Mouse (Mus musculus) kidney, embryonic 15.5 days (tissue): Measurements from ENCODE around the gene Iqgap3. TPM values are rescaled to one million over a fixed set of nuclear protein-coding genes. Genes with fewer than 3 reads are reported as not detected.
A peak's percentile ranks its signal among the peaks of the same experiment; 100 is the strongest.

ENCODE experiments used
- ATAC-seq: fragments of 200-750 bp; cut with Nextera tagmentation; replicated peaks from 2 replicates; pipeline ENCODE4 v1.8.0; 2017; ENCODE audit warnings: moderate TSS enrichment; ENCODE audit not compliant: low FRiP score
- H3K27ac ChIP-seq: fragments of 300-500 bp; sonication (generic); 2 replicates; pipeline ENCODE4 v1.5.1; 2015; ENCODE audit warnings: mild to moderate bottlenecking, inconsistent platforms
- H3K27me3 ChIP-seq: fragments of 300-500 bp; sonication (generic); 2 replicates; pipeline ENCODE4 v1.6.1; 2015; ENCODE audit warnings: inconsistent platforms
- H3K36me3 ChIP-seq: fragments of 300-500 bp; sonication (generic); 2 replicates; pipeline ENCODE4 v1.6.1; 2015; ENCODE audit warnings: inconsistent platforms
- H3K4me1 ChIP-seq: fragments of 300-500 bp; sonication (generic); 2 replicates; pipeline ENCODE4 v1.6.1; 2015; ENCODE audit warnings: inconsistent platforms
- H3K4me2 ChIP-seq: fragments of 300-500 bp; sonication (generic); 2 replicates; pipeline ENCODE4 v1.6.1; 2015; ENCODE audit warnings: moderate library complexity, mild to moderate bottlenecking, inconsistent platforms
- H3K4me3 ChIP-seq: fragments of 300-500 bp; sonication (generic); replicated peaks from 2 replicates; pipeline ENCODE4 v1.5.1; 2015; ENCODE audit warnings: mild to moderate bottlenecking, inconsistent platforms
- H3K9ac ChIP-seq: fragments of 300-500 bp; sonication (generic); 2 replicates; pipeline ENCODE4 v1.6.1; 2015; ENCODE audit warnings: mild to moderate bottlenecking, inconsistent platforms
- H3K9me3 ChIP-seq: fragments of 300-500 bp; sonication (generic); replicated peaks from 2 replicates; pipeline ENCODE4 v1.6.1; 2016; ENCODE audit warnings: inconsistent platforms
- WGBS: fragments of 180-500 bp; shearing (Covaris S2); methylation state at CpG from one replicate; pipeline ENCODE4 v1.1.7; 2015; ENCODE audit warnings: mixed read lengths; 5-methylcytosine and 5-hydroxymethylcytosine counted together
- polyA plus RNA-seq: library from polyadenylated mRNA; unstranded; fragments of >200 nt; fragmentation: Nextera tagmentation; extraction: Ambion mirVana; gene quantifications from 2 replicates; pipeline ENCODE4 v1.2.1, GENCODE M21; 2015

Iqgap3 gene
- polyA plus RNA-seq, 1 experiment from 2014 or later, result 22.1 TPM

DNA sequence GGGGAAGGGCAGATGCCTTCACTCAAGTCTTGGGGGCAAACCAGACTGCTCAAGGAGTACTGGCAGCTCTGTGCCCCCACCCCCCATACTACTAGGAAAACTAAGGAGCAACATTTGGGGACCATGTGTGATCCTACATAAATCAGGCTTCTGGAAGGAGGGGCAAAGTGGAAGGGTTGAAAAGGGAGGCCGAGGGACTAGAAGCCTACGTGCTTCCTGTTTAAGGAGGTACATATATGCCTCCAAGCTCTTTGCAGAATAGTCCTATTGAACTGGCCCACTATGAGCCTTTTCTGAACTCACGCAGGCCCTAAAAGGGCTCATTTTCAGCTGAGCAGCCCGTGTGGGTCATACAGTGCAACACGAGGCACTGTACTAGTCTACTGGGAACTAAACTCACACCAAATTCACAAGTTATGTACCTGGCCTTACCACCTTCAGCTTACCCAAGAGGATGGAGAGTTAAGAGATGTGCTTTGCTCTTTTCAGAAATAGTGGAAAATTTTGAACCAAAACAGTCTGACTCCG is 59.2 kb downstream of the Iqgap3 start:
- peaks cover 4% of the 10 kb centered on the region; the same call in 1 of the 2 replicates for H3K36me3 ChIP-seq
- peaks cover 70% of the 10 kb centered on the region for H3K4me1 ChIP-seq
- H3K27me3 ChIP-seq, result no peaks in the 10 kb centered on the region
- no peaks in the 10 kb centered on the region for H3K9me3 ChIP-seq
- no peak for ATAC-seq
- WGBS, result 26% methylated on average over 6 of the region's 6 CpGs
- H3K4me3 ChIP-seq, result peak overlapping the region; percentile 95; the same call in 1 of the 2 replicates
- peak overlapping the region; percentile 88 for H3K9ac ChIP-seq
- H3K4me2 ChIP-seq, result peak overlapping the region; percentile 96
- peak overlapping the region; percentile 99 for H3K27ac ChIP-seq

DNA sequence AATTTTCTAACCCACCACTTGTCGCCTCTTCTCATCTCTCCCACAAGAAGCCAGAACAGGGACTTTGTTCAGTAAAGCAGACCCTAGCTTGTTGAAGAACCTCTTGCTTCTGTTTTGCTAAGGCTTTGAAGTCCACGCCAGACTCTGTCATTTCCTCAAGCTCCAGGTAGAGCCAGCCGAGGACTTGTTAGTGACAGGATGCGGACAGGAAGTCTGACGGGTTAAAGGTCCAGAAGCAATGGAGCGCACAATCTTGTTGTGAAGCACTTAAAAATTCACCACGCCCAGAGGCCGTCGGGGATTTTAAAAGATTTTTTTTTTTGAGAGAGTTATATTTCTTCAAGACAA is 59.6 kb downstream of the Iqgap3 start:
- H3K4me1 ChIP-seq, result peaks cover 75% of the 10 kb centered on the region
- no peak for ATAC-seq
- H3K4me2 ChIP-seq, result peak overlapping the region; percentile 96
- peak overlapping the region; percentile 95 for H3K4me3 ChIP-seq
- H3K27me3 ChIP-seq, result no peaks in the 10 kb centered on the region
- H3K9me3 ChIP-seq, result no peaks in the 10 kb centered on the region
- H3K36me3 ChIP-seq, result peaks cover 4% of the 10 kb centered on the region; the same call in 1 of the 2 replicates
- H3K9ac ChIP-seq, result peak overlapping the region; percentile 88
- 5% methylated on average over 9 of the region's 9 CpGs for WGBS
- peak overlapping the region; percentile 99 for H3K27ac ChIP-seq

DNA sequence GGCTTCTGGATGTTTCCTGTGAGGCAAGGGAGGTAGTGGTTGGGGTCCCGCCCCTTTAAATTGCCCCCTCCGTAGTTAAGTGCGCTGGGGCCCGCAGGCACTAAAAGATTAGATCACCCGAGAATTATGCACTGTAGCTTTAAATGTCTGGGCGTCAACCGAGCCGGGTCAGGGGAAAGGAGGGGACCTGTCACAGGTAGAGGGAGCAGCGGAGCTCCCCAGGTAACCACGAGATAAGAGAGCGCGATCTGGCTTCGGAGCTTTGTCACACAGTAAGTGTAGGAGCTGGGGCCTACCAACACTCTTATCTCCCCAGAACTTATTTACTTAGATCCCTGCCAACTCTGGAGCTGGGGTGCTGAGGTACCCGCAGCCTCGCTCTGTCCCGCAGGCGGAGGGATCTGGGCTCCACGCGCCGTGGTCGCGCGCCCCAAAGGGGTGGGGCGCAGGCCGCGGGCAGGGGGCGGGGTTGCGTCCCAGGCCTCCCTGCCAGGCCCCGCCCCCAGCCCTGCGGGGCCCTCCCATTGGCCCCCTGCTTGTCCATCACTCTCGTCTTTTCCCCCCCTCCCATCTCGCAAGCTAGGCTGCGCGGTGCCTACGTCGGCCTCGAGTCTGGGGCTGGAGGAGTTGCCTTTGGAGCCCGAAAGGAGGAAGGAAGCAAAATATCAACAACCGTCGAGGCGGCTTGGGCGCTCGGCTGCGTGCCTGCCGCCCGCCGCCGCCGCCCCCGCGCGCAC is 60.2 kb downstream of the Iqgap3 start, which contains the start of gene Mef2d:
TSS of gene Mef2d (plus strand) at position 586 of the 737 bp plus-strand sequence.
- Histone ChIP-seq H3K4me3 (peak within 1 kb of the TSS; percentile 95), H3K27me3 (no peaks in the 10 kb centered on the region), H3K36me3 (peaks cover 4% of the 10 kb centered on the region; the same call in 1 of the 2 replicates), H3K4me1 (peaks cover 79% of the 10 kb centered on the region), H3K9ac (peak within 1 kb of the TSS; percentile 88), H3K27ac (peak within 1 kb of the TSS; percentile 99), H3K9me3 (no peaks in the 10 kb centered on the region), H3K4me2 (peak within 1 kb of the TSS; percentile 96)
- WGBS, result under 1% methylated on average over 48 of the region's 52 CpGs
- peak; percentile 89 for ATAC-seq

DNA sequence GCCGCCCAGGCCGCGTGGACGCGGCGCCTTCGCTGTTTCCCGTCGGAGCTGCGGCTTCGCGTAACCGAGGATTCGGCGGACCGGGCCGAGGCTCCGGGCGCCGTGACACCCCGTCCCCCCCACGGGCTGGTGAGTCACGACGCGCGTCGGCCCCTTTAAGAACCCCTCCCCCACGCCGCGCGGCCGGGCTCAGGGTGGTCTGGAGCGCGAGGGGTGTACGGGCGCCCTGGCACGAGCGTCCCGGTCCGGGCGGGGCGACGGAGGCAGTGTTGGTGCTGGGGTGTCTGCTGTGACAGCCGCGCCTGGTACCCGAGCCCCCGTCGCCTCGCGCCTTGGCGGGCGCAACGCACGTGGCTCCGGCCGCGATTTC is 60.8 kb downstream of the Iqgap3 start:
- peak; percentile 44 for ATAC-seq
- peak overlapping the region; percentile 96 for H3K4me2 ChIP-seq
- H3K27me3 ChIP-seq, result no peaks in the 10 kb centered on the region
- no peaks in the 10 kb centered on the region for H3K9me3 ChIP-seq
- peaks cover 4% of the 10 kb centered on the region; the same call in 1 of the 2 replicates for H3K36me3 ChIP-seq
- WGBS, result under 1% methylated on average over 47 of the region's 57 CpGs
- H3K9ac ChIP-seq, result peak overlapping the region; percentile 88
- H3K4me1 ChIP-seq, result peaks cover 79% of the 10 kb centered on the region
- H3K4me3 ChIP-seq, result peak overlapping the region; percentile 95
- H3K27ac ChIP-seq, result peak overlapping the region; percentile 99

- no peak for ATAC-seq
- under 1% methylated on average over 33 of the region's 33 CpGs for WGBS
Measured at GRCm38 (mm10) chr3:88142916-88143771, 61.4 kb downstream of the Iqgap3 start.

GRCm38 (mm10) chr3:88143961-88144486 is 62.3 kb downstream of the Iqgap3 start:
- ATAC-seq, result no peak
- H3K27me3 ChIP-seq, result no peaks in the 10 kb centered on the region
- peaks cover 87% of the 10 kb centered on the region for H3K4me1 ChIP-seq
- peak overlapping the region; percentile 95 for H3K4me3 ChIP-seq
- peaks cover 4% of the 10 kb centered on the region; the same call in 1 of the 2 replicates for H3K36me3 ChIP-seq
- peak overlapping the region; percentile 99 for H3K27ac ChIP-seq
- H3K9me3 ChIP-seq, result no peaks in the 10 kb centered on the region
- peak overlapping the region; percentile 96 for H3K4me2 ChIP-seq
- peak overlapping the region; percentile 88 for H3K9ac ChIP-seq
- 17% methylated on average over 5 of the region's 5 CpGs for WGBS

More at GRCm38 (mm10) chr3:88142916-88143771, 61.4 kb downstream of the Iqgap3 start:
- H3K9me3 ChIP-seq, result no peaks in the 10 kb centered on the region
- peaks cover 4% of the 10 kb centered on the region; the same call in 1 of the 2 replicates for H3K36me3 ChIP-seq
- no peaks in the 10 kb centered on the region for H3K27me3 ChIP-seq
- H3K4me3 ChIP-seq, result peak overlapping the region; percentile 95
- H3K4me1 ChIP-seq, result peaks cover 82% of the 10 kb centered on the region
- H3K4me2 ChIP-seq, result peak overlapping the region; percentile 96
- peak overlapping the region; percentile 88 for H3K9ac ChIP-seq
- H3K27ac ChIP-seq, result peak overlapping the region; percentile 99

GRCm38 (mm10) chr3:88144648-88145410 is 63.1 kb downstream of the Iqgap3 start:
- H3K27ac ChIP-seq, result peak overlapping the region; percentile 99
- H3K9ac ChIP-seq, result peak overlapping the region; percentile 88; the same call in 1 of the 2 replicates
- H3K4me2 ChIP-seq, result peak overlapping the region; percentile 96
- H3K27me3 ChIP-seq, result no peaks in the 10 kb centered on the region
- H3K4me3 ChIP-seq, result peak overlapping the region; percentile 95
- H3K4me1 ChIP-seq, result peaks cover 87% of the 10 kb centered on the region
- WGBS, result 50% methylated on average over 6 of the region's 6 CpGs
- peaks cover 4% of the 10 kb centered on the region; the same call in 1 of the 2 replicates for H3K36me3 ChIP-seq
- H3K9me3 ChIP-seq, result no peaks in the 10 kb centered on the region
- ATAC-seq, result no peak

GRCm38 (mm10) chr3:88145411-88145782 is 63.6 kb downstream of the Iqgap3 start:
- peak overlapping the region; percentile 96 for H3K4me2 ChIP-seq
- H3K27ac ChIP-seq, result peak overlapping the region; percentile 99; the same call in 1 of the 2 replicates
- ATAC-seq, result no peak
- H3K27me3 ChIP-seq, result no peaks in the 10 kb centered on the region
- WGBS, result 23% methylated on average over 4 of the region's 4 CpGs
- peak overlapping the region; percentile 29; the same call in 1 of the 2 replicates for H3K9ac ChIP-seq
- peaks cover 4% of the 10 kb centered on the region; the same call in 1 of the 2 replicates for H3K36me3 ChIP-seq
- H3K9me3 ChIP-seq, result no peaks in the 10 kb centered on the region
- H3K4me3 ChIP-seq, result peak overlapping the region; percentile 95; the same call in 1 of the 2 replicates
- peaks cover 87% of the 10 kb centered on the region for H3K4me1 ChIP-seq

DNA sequence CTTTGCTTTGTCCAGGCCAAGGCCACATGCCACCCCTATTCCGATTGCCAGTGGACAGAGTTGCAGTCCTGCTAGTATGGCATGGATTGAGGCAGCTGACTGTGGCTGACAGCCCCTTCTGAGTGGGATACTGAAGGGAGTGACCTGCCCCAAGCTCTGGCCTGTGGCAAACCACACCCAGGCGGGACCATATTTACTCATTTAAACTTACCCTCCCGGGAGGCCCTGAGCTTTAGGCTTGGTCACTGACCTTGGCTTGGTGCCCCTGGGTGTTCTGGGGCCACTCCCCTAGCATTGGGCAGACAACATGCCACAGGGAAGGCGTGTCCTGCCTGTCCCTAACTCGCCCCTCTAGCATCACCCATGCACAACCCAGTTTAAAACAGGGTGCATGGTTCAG is 64.2 kb downstream of the Iqgap3 start:
- peaks cover 4% of the 10 kb centered on the region; the same call in 1 of the 2 replicates for H3K36me3 ChIP-seq
- no peak for ATAC-seq
- no peaks in the 10 kb centered on the region for H3K9me3 ChIP-seq
- peak overlapping the region; percentile 29 for H3K9ac ChIP-seq
- 0 out of 2 replicates have a peak overlapping the region, but pooled peaks have one; percentile 95 for H3K4me3 ChIP-seq
- peaks cover 87% of the 10 kb centered on the region for H3K4me1 ChIP-seq
- H3K27ac ChIP-seq, result 0 out of 2 replicates have a peak overlapping the region, but pooled peaks have one; percentile 6
- H3K27me3 ChIP-seq, result no peaks in the 10 kb centered on the region
- WGBS, result 58% methylated on average over 5 of the region's 5 CpGs
- H3K4me2 ChIP-seq, result peak overlapping the region; percentile 96

- ATAC-seq, result no peak
- Histone ChIP-seq H3K36me3 (peaks cover 4% of the 10 kb centered on the region; the same call in 1 of the 2 replicates), H3K27ac (no peak overlapping the region), H3K9ac (peak overlapping the region; percentile 29), H3K4me3 (no peak overlapping the region), H3K9me3 (no peaks in the 10 kb centered on the region), H3K27me3 (no peaks in the 10 kb centered on the region), H3K4me1 (peaks cover 85% of the 10 kb centered on the region), H3K4me2 (peak overlapping the region; percentile 96; the same call in 1 of the 2 replicates)
- WGBS, result 43% methylated on average over 5 of the region's 5 CpGs
Measured at GRCm38 (mm10) chr3:88146376-88147112, 64.8 kb downstream of the Iqgap3 start.
